Mouse (Mus musculus) brain, adult 2 months (tissue): ENCODE measurements at regions not wholly inside any gene's neighbourhood (a gene's known extent, or its start where the extent isn't known, plus 50 kb on each side); places are given as distances from the start of the nearest gene placed in this dataset.

Experiments
- DNase-seq: peaks from one replicate; pipeline ENCODE4 v3.0.0; 2011; ENCODE audit warnings: low read depth, low spot score

DNA sequence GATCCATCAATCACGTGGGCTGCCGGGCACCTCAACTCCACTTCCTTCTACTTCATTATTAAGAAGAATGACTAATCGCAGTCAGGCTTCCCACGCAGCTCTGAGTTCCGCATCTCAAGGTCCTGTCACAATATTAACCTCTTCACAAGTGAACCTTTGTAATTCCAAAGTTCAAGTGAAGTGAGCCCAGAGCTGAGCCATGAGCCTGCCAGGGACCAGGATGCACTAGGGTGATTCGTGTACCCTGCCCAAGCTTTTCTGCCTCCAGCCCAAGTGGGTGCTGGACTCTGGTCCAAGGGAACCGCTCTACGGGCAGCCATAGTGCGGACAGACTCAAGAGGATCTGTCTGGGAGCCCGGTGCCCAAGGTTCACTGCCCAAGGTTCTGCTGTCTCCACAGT lies 463.4 kb downstream of the Ajap1 start:
- no peak for DNase-seq

DNA sequence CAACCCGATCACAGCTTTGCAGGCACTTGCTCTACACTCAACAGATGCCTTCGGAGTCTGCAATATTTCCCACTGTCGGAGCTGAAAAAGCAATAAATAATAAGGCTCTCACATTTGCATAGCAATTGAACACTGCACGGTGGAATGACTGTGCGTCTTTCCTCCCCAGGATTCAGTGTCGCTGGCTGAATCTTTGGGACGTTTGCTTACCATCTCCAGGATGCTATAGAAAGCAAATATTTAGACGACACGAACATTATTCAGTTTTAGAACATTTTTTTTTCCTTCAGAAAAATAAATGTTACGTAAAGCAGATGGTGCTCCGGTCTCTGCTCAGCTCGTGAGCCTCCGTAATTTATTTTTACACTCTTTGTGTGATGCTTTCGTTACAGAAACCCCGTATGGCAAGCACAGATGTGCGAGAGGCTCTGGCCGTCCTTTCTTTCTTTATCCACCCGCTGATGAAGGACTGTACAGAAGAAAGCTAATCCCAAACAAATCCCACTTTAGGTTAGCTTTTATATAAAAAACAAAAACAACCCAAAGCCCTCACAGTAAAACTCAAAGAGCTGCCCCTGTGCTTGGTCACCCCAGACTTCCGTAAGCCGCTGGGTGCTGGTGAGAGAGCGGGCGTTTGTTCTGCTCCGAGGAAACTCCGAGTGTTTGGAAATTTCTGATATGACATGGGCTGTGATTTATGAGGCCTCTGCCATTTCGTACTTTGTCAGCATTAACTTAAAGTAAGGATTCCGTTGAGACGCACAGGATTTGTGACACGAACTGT lies 464.3 kb downstream of the Ajap1 start:
- DNase-seq, result peak; percentile 82

DNA sequence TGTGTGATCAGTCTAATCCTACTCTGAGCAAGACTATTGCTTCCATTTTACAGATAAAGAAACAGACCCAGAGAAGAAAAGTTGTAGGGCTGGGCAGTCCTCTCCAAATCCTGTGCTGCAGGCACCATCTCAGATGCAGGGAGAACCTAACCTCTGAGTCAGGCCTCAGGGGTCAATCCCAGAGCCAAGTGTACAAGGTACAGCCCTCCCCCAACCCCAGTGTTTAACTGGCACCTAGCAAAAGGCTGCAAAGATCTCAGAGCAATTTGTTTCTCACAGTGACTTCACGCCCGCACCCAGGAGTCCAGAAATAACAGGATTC lies 464.8 kb downstream of the Ajap1 start:
- no peak for DNase-seq

DNA sequence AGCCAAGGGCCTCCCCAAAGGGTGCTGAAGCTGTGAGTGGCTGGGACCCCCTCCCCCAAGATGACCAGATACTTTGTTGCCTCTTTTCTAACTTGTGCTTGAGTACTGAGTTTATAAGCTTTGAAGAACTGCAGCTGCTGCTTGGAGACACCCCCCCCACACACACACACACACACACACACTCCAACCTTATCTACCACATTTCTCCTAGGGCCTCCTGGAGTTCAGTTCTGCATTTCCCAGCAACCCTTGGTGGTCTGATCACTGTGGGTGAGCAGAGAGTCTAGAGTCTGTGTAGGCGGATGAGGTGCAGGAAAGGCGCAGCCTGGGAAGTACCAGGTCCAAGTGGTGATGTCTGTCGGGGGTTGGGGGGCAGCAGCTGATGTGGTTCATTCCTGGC lies 479.3 kb downstream of the Ajap1 start:
- DNase-seq, result no peak

DNA sequence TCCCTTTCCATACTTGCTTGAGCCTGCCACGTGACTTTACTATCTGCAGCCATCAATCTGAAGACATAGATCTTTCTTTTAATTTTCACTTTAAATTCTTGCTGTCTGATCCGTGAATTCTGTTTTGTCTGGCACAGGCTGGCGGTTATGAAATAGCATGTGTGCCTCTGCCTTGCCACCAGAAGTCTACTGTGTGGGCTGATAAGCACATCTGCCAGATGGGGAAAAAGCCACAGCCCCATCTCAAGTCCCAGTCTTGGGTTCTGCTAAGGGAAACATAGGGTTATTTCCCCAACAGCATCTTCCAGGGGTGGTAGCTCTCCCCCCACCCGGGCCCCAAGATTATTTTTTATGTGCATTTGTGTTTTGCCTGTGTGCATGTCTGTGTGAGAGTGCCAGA lies 480.1 kb downstream of the Ajap1 start:
- DNase-seq, result peak; percentile 74

DNA sequence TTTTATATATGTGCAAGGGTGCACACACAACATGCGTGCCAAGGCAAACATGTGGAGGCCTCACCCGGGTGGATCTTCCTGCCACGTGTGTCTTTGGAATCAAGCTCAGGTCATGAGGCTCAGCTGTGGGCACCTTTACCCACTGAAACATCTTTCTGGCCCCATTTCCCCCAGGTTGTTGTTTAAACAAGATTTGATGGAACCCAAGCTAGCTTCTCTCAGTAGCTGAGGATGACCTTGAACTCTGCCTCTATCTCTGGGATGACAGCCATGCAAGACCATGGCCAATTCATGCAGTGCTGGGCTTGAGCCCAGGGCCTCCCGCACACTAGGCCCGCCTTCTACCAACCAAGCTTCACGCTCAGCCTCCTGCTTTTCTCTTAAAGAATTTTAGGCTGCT lies 480.9 kb downstream of the Ajap1 start:
- no peak for DNase-seq

DNA sequence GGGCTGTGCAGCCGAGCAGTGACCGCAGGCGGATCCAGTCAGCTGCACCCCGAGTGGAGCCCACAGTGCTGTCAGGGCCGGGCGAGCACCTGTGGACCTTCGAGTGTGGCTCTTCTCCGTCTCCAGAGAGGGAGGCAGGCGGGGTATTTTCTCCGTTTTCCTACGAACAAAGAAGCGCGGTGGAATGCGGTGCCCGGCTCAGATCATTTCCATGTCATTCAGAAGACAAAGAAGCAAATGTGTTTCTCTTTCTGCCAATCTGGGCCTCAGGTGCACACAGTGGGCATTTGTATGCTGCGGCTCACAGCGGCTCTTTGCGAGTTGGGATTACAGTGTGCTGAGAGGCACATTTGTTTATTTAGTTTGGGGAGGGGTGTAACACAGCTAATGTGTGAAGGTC lies 483.1 kb downstream of the Ajap1 start:
- no peak for DNase-seq

DNA sequence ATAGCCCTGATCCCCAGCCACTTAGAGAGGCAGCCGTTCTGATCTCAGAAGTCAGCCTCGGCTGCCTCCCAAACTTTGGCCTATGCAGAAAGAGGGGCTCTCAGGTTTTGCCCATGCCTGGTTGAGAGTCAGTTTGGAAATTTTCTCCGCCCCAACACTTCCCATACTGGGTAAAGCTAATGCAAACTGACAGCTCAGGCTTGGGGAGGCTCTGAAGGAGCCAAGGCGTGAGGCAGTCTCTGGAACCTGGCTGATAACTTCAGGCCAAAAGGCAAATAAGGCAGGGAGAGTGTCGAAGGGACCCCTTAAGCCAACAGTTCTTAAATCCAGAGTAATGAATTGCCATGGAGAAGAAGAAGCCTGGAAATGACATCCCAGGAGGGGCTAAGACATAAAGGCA lies 485.4 kb downstream of the Ajap1 start:
- no peak for DNase-seq

DNA sequence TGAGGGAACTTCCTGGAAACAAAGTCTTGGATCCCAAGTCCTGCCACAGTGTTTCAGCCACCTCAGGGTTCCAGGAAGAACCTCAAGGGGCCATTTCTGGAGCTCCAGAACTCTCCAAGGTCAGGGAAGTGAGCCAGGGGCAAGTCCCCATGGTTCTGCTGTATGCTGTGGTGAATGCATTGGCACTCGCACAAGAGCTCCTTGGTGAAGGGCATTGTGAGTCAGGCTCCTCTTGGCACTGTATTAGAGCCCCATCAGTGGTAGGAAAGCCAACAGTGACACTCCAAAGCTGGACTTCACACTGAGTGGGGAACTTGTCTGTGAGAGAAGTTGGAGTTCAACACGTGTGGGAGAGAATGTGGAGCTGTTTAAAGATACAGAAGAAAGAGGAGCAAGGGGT lies 486.0 kb downstream of the Ajap1 start:
- no peak for DNase-seq

DNA sequence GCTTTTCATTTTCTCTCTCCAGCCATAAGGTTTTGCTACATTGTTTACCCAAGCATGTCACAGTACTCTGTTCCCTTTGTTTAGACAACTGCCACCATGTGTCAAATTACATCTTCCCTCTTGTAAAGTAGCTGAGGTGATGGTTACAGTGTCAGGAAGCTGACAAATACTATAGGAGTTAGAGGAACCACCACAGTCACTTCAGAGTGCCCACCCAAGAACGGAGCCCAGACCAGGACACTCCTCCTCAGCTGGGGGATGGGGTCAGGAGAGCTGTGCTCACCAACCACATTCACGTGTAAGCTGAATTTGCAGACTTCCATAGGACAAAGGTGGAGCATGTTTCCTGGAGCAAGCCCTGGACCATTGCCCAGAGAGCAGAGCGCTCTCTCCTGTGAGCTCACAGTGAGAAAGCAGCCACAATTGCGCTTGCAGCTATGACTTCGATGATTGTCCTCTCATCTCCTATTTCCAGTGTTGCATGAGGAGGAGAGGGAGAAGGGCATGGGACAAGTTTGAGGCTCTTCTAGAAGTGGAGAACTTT lies 487.5 kb downstream of the Ajap1 start:
- no peak for DNase-seq

DNA sequence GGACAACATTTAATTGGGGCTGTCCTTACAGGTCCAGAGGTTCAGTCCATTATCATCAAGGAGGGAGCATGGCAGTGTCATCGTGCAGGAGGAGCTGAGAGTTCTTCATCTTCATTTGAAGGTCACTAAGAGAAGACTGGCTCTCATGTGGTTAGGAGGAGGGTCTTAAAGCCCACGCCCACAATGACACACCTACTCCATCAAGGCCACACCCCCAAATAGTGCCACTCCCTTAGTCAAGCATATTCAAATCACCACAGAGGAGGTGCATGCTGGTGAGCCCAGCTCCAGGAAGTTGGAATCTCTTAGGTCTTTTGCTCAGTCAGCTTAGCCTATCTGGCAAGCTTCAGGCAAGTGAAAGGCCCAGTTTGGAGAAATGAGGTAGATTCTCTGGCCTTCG lies 488.4 kb downstream of the Ajap1 start:
- DNase-seq, result no peak

DNA sequence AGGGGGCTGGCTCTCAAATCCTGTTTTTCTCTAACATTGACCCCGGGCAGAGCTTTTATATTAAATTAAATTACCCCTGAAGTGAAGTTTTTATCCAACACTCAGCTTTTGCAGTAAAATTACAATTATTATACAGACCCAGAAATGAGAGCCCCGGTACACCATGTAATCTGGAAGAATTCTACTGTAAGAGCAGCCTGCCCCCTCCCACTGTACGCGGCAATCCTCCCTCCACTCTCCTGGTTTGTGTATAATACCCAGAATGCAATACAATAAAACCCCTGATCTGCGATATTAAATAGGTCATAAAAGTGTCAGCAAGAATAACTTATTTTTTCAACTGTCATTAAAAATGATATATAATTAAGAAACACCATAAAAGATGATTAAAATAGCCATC lies 492.3 kb downstream of the Ajap1 start:
- DNase-seq, result no peak

DNA sequence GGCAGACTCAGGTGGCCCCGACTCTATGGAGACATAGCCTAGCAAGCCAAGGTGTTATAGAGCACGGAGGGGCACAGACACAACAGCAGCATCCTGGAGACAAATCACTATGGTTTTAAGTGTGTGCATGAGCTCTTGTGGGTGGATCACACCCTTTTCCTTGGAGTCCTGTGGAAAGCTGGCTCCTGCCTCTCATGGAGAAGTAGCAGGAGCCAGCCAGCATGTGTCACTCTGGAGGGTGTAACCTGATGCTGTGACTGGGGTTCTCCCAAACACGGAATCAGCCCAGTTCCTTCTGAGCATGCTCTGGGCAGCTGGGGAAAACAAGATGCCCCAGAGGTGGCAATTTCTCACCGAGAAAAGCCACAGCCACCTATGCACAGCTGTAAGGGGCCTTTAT lies 494.9 kb downstream of the Ajap1 start:
- peak; percentile 61 for DNase-seq

DNA sequence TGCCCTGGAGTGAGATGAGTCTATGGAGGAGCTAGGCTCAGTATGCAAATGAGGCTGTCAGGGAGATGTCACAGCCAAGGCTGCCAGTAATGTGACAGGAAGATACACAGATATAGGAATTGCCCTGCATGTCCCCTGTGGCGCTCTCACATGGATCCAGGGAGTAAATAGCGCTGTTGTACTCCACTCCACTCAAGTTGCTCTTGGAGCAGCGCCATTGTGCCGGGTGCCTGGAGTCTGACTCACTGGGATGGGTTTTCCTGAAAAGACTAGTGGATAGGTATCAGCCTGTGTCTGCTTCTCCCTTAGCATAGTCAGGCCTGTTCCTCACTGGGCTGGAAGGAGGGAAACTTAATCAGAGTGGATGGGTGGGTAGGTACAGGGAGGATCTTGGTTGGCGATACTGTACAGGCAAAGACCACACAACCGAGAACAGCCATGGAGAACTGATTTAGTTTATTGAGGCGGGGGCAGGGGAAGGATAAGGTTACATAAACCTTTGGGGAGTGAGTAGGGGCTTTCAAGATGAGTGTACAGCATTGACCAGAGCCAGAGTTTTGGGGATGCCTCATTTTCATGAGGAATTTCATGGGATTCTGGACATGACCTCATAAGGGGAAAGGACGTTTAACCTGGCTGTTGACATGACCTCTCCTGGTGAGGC lies 497.5 kb upstream of the Kcnab2 start:
- peak; percentile 38 for DNase-seq

DNA sequence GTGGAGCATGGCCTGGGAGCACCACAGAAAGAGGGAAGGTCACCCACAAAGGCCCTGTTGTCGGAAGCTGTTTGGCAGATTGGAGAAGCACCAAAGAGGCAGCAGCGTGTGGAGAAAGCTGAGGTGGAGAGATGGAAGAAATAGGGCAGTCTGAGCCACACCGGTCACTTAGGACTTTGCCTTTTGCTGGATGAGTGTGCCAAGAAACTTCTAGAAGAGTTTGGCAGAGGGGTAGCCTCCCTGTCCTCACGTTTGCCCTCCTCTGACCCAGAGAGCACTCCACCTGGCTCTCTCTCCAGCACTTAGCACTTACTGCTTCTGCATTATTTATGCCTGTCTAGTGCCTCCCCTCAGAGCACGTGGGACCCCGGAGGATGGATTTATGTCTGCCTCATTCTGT lies 485.3 kb upstream of the Kcnab2 start:
- DNase-seq, result no peak

DNA sequence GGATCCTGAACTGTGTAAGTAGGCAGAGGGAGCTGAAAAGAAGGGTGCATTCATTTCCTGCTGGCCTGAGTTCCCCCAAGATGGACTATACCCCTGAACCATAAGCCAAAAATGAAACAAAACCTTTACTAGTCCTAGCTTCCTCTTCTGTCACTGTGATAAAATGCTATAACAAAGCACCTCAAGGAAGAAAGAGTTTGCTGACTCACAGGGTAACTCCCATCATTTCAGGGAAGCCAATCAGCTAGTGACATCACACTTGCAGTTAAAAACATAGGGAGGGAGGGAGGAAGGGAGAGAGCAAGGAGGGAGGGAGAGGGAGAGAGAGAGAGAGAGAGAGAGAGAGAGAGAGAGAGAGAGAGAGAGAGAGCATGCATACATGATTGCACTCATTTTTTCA lies 484.5 kb upstream of the Kcnab2 start:
- no peak for DNase-seq

DNA sequence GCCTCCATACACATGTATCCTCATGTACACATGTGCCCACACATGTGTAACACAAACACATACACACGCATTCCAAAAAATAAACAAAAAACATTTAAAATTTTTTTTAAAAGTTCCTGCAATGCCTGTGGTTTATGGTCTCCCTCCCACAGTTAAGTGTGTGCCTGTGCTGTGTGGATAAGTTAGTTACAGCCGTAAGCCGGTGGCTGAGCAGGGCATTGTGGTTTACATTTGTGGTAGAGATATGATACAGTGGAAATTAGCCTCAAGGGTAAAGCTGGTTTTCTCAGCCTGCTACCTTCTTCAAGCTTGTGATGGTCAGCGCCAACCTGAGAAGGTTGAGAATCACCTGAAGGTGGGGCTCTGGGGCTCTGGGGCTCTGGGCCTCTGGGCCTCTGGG lies 484.0 kb upstream of the Kcnab2 start:
- DNase-seq, result no peak

DNA sequence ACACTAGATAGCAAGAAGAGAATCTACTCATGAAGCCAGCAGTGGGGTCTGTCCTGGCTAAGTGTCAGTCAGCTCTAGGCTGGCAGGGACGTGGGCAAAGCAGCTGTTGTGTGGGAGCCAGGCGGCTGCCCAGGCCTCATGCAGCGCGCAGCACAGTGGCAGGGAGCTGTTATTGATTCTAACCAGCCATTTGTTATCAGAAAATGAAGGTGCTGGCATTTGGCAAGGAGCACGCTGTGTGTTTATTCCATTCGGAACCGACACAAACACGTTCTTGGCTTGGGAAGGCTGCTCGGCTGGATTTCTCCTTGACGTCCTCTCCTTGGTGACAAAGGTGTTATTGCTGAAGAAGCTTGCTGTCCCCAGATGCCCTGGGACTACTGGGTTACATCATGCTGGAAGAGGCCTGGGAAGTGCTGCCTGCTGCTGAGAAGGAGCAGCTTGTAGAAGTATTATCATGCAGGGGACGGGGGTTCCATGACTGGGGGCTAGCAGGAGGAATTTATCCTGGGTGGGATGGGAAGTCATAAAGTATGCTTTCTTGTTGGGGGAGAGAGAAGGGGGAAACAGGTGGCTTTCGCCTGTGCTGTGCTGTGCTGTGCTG lies 482.1 kb upstream of the Kcnab2 start:
- DNase-seq, result peak; percentile 73

DNA sequence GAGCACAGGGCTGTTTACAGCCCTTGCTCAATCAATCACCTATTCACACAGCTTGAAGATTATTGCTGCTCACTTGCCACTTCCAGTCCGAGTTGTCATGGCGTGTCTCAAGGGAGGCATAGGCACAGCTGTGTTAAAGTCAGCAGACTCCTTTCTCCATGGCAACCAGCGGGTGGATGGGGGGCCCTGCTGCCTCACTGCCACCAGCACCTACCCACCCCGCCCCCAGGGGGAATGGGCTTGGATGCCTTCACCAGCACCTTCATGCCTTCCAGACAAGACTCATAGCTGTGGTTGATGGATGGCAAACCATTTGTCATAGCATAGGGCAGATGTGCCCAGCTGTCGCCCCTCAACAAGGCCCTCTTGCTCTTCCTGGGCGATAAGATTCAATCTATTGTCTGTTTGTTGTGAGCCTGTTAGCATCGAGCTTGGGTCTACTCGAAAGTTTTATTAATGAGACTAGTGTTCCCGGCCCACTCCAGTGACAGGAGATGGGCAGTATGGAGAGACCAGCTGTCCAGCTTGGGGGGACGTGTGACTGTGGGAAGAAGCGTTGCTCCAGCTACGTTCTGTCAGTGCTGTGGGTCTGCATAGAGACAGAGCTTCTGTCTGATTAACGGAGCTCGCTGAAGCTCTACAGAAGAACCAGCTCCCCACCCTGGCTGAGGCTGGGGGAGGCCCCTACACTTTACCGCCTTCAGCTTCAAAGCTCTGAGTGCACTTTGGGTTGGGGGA lies 475.7 kb upstream of the Kcnab2 start:
- peak; percentile 29 for DNase-seq

DNA sequence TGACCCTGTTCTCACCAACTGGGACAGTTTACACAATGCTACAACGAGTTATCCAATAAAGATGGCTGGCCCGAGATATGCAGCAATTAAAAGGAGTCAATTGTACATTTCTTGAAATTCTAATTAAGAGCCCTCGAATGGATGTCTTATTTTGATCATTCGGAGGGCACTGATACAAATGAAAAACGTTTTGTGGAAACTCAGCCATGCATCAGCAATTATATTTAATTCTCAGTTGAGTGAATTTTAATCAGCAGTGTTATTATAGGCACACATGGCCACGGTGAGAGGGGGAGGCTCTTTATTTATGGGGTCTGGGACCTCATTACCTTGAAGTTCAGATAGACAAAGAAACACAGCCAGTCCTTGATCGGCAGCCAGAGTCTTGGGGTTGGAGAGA lies 471.3 kb upstream of the Kcnab2 start:
- DNase-seq, result no peak

DNA sequence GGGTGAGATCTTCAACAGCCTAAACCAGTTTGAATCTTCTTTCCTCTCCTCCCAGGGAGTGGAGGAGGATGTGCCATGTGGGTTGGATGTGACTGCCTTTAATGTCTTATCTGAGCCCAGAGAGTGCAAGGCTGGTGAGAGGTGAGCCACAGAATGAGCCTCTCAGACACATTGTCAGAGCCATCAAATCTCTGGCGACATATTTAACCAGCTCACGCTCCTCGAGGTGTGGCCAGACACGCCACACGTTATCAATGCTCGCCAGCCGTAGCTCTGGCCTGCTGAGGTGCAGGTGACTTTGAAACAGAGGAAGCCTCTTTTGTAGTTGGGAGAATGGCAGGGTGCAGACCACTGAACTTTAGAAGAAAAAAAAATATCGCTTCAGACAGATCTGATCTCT lies 463.5 kb upstream of the Kcnab2 start:
- no peak for DNase-seq

DNA sequence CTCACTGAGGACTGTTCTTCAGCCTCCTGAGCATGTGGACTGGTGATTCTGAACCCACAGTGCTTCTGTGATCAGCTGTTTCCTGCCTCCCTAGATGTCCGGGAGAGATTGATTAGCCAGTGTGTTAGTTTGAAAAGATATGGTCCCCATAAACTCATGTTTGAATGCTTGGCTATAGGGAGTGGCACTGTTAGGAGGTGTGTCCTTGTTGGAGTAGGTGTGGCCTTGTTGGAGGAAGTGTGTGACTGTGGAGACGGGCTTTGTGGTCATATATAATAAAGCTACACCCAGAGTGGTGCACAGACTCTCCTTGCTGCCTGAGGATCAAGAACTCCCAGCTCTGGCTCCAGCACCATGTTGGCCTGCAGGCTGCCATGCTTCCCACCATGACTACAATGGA lies 458.9 kb upstream of the Kcnab2 start:
- DNase-seq, result no peak
